ENCODE assay signal across 9 mouse cellular contexts in genomic region chr16:95350499-95350898, GRCm38 (mm10).
DNase-seq lines count a peak whose midpoint lies in the region; ATAC-seq lines count a peak whose summit lies in the region.
"Had no signal": no experiment of that assay in that cellular context is flagged by ENCODE, and none has a peak within 500 bp of the region (broad histone marks: within the 10 kb centered on the region; RNA-seq: fewer than 3 reads in every experiment).

No protein-coding gene starts in this region.

- H3K27me3 ChIP-seq in liver, embryonic 11.5 days (replicated peaks; ENCODE audit: control insufficient read depth, insufficient read depth, low read length), result no peaks in the 10 kb centered on the region
- no peaks in the 10 kb centered on the region for H3K27me3 ChIP-seq in hindbrain, embryonic 11.5 days (ENCODE audit: control insufficient read depth, insufficient read depth, low read length)
- no peaks in the 10 kb centered on the region for H3K27me3 ChIP-seq in limb, embryonic 11.5 days (ENCODE audit: control insufficient read depth, insufficient read depth, low read length)
- no peaks in the 10 kb centered on the region for H3K27me3 ChIP-seq in neural tube, embryonic 12.5 days (replicated peaks)
- H3K27me3 ChIP-seq: limb, embryonic 15.5 days had no signal

- H3K4me2 ChIP-seq in liver, embryonic 11.5 days, result no peak overlapping the region
- H3K4me2 ChIP-seq in hindbrain, embryonic 11.5 days (replicated peaks; ENCODE audit: low read depth, low read length), result no peak overlapping the region
- no peak overlapping the region for H3K4me2 ChIP-seq in limb, embryonic 11.5 days (ENCODE audit: low read depth, severe bottlenecking)
- H3K4me2 ChIP-seq in neural tube, embryonic 12.5 days (replicated peaks), result no peak overlapping the region
- H3K4me2 ChIP-seq: limb, embryonic 15.5 days had no signal

- H3K27ac ChIP-seq in liver, embryonic 11.5 days (ENCODE audit: low read depth, low read length), result no peak overlapping the region
- H3K27ac ChIP-seq in hindbrain, embryonic 11.5 days (ENCODE audit: low read depth, low read length), result no peak overlapping the region
- no peak overlapping the region for H3K27ac ChIP-seq in limb, embryonic 11.5 days (replicated peaks; ENCODE audit: low read depth, low read length)
- H3K27ac ChIP-seq in neural tube, embryonic 12.5 days, result no peak overlapping the region
- H3K27ac ChIP-seq: limb, embryonic 15.5 days had no signal

- no peak overlapping the region for H3K4me3 ChIP-seq in liver, embryonic 11.5 days (ENCODE audit: low read depth, low read length)
- no peak overlapping the region for H3K4me3 ChIP-seq in hindbrain, embryonic 11.5 days (ENCODE audit: low read depth, low read length)
- no peak overlapping the region for H3K4me3 ChIP-seq in limb, embryonic 11.5 days (ENCODE audit: low read depth, low read length)
- no peak overlapping the region for H3K4me3 ChIP-seq in neural tube, embryonic 12.5 days
- H3K4me3 ChIP-seq: limb, embryonic 15.5 days had no signal

- H3K4me1 ChIP-seq in liver, embryonic 11.5 days (replicated peaks; ENCODE audit: control insufficient read depth, insufficient read depth, low read length), result peaks cover 18% of the 10 kb centered on the region
- H3K4me1 ChIP-seq in hindbrain, embryonic 11.5 days (replicated peaks; ENCODE audit: control insufficient read depth, insufficient read depth, low read length), result no peaks in the 10 kb centered on the region
- 0 out of 2 replicates have a peak, but pooled peaks cover 4% of the 10 kb centered on the region for H3K4me1 ChIP-seq in limb, embryonic 11.5 days (ENCODE audit: control insufficient read depth, insufficient read depth, low read length)
- no peaks in the 10 kb centered on the region for H3K4me1 ChIP-seq in neural tube, embryonic 12.5 days

- 27% methylated on average over 3 of the region's 3 CpGs for WGBS in liver, embryonic 11.5 days
- 35% methylated on average over 3 of the region's 3 CpGs for WGBS in hindbrain, embryonic 11.5 days
- 31% methylated on average over 3 of the region's 3 CpGs for WGBS in limb, embryonic 11.5 days
- 29% methylated on average over 3 of the region's 3 CpGs for WGBS in neural tube, embryonic 12.5 days

- H3K9me3 ChIP-seq in liver, embryonic 11.5 days (ENCODE audit: control insufficient read depth, low read length), result no peaks in the 10 kb centered on the region
- no peaks in the 10 kb centered on the region for H3K9me3 ChIP-seq in hindbrain, embryonic 11.5 days (ENCODE audit: control insufficient read depth, low read length)
- H3K9me3 ChIP-seq in limb, embryonic 11.5 days (ENCODE audit: control insufficient read depth, low read length), result no peaks in the 10 kb centered on the region
- no peaks in the 10 kb centered on the region for H3K9me3 ChIP-seq in neural tube, embryonic 12.5 days
- H3K9me3 ChIP-seq: limb, embryonic 15.5 days had no signal

- DNase-seq in liver, result peak; percentile 43
- DNase-seq in liver, embryonic 11.5 days (ENCODE audit: low spot score), result no peak
- peak; percentile 9 for DNase-seq in T-cell, adult 2 months (ENCODE audit: low spot score)
- DNase-seq in embryo, embryonic 10.5 days (ENCODE audit: low spot score), result peak; percentile 77
- peak; percentile 67 for DNase-seq in hindbrain, embryonic 11.5 days (ENCODE audit: low spot score)
- DNase-seq in limb, embryonic 11.5 days (ENCODE audit: low spot score), result peak; percentile 79
- DNase-seq in c-Kit-positive CD71-positive TER-119-positive erythroid progenitor cells, embryonic 14.5 days (ENCODE audit: low spot score), result no peak

- H3K9ac ChIP-seq in liver, embryonic 11.5 days (ENCODE audit: low read depth, low read length), result no peak overlapping the region
- no peak overlapping the region for H3K9ac ChIP-seq in hindbrain, embryonic 11.5 days (ENCODE audit: low read depth, low read length)
- no peak overlapping the region for H3K9ac ChIP-seq in limb, embryonic 11.5 days (ENCODE audit: low read length)
- H3K9ac ChIP-seq in neural tube, embryonic 12.5 days, result no peak overlapping the region
- H3K9ac ChIP-seq: limb, embryonic 15.5 days had no signal

- no peak for ATAC-seq in liver, embryonic 11.5 days (replicated peaks; ENCODE audit: low FRiP score)
- no peak for ATAC-seq in hindbrain, embryonic 11.5 days (ENCODE audit: low FRiP score)
- ATAC-seq in limb, embryonic 11.5 days (ENCODE audit: insufficient number of reproducible peaks, low FRiP score, low TSS enrichment, low read depth), result no peak
- ATAC-seq in neural tube, embryonic 12.5 days (ENCODE audit: low FRiP score, low read depth), result peak; percentile 50; the same call in 1 of the 2 replicates

- no peaks in the 10 kb centered on the region for H3K36me3 ChIP-seq in liver, embryonic 11.5 days (ENCODE audit: control insufficient read depth, insufficient read depth, low read length)
- no peaks in the 10 kb centered on the region for H3K36me3 ChIP-seq in hindbrain, embryonic 11.5 days (ENCODE audit: control insufficient read depth, insufficient read depth, low read length)
- no peaks in the 10 kb centered on the region for H3K36me3 ChIP-seq in limb, embryonic 11.5 days (ENCODE audit: control insufficient read depth, insufficient read depth, low read length)
- H3K36me3 ChIP-seq in neural tube, embryonic 12.5 days, result no peaks in the 10 kb centered on the region
- H3K36me3 ChIP-seq: limb, embryonic 15.5 days had no signal

Comparison
In these comparisons a context has a peak if more than half of its experiments do, and no peak if none do; other contexts are left out.
1. DNase-seq: peak in liver (single experiment), T-cell, adult 2 months (single experiment), embryo, embryonic 10.5 days (single experiment), hindbrain, embryonic 11.5 days (single experiment) and limb, embryonic 11.5 days (single experiment); none in liver, embryonic 11.5 days (single experiment) and c-Kit-positive CD71-positive TER-119-positive erythroid progenitor cells, embryonic 14.5 days (single experiment).